Mouse (Mus musculus): Measurements from ENCODE around the gene 2310061N02Rik. TPM values are rescaled to one million over a fixed set of nuclear protein-coding genes. Genes with fewer than 3 reads are reported as not detected.
"Not testable (repeated sequence)": the region's sequence is repeated elsewhere in the genome, so short reads cannot be mapped to it uniquely, and the experiment has no call there.

The 2310061N02Rik gene
- total RNA-seq (2014; fragmentation: Nextera tagmentation) (not detected in 2 replicates), total RNA-seq (2017) (not detected in 2 replicates)

- peak; percentile 42 for ATAC-seq (replicated peaks; ENCODE audit: poor library complexity, severe bottlenecking)
These were observed at the start of gene 2310061N02Rik for GRCm38 (mm10) chr16:88707496-88708012. 2310061N02Rik (minus strand) TSS chr16:88707962.

- not testable (repeated sequence) for ATAC-seq (replicated peaks; ENCODE audit: poor library complexity, severe bottlenecking)
These were observed 43.8 kb upstream of the 2310061N02Rik start, which contains the start of gene Krtap13 for GRCm38 (mm10) chr16:88751535-88751934. Krtap13 (minus strand) TSS chr16:88751635.

- ATAC-seq (replicated peaks; ENCODE audit: poor library complexity, severe bottlenecking) = no peak
These were observed 40.2 kb upstream of the 2310061N02Rik start for GRCm38 (mm10) chr16:88747943-88748342.

GRCm38 (mm10) chr16:88744750-88745340 is 37.1 kb upstream of the 2310061N02Rik start:
- ATAC-seq (replicated peaks; ENCODE audit: poor library complexity, severe bottlenecking) = no peak

- no peak for ATAC-seq (replicated peaks; ENCODE audit: poor library complexity, severe bottlenecking)
These were observed 27.6 kb upstream of the 2310061N02Rik start for GRCm38 (mm10) chr16:88735391-88735790.

- no peak for ATAC-seq (replicated peaks; ENCODE audit: poor library complexity, severe bottlenecking)
These were observed 21.1 kb upstream of the 2310061N02Rik start, which contains the start of gene Krtap13-1 for GRCm38 (mm10) chr16:88728812-88729275. Krtap13-1 (plus strand) TSS chr16:88728862.

GRCm38 (mm10) chr16:88720031-88720430 is 12.3 kb upstream of the 2310061N02Rik start:
- ATAC-seq (replicated peaks; ENCODE audit: poor library complexity, severe bottlenecking) = no peak

GRCm38 (mm10) chr16:88716549-88716948 is 8.8 kb upstream of the 2310061N02Rik start:
- ATAC-seq (replicated peaks; ENCODE audit: poor library complexity, severe bottlenecking) = no peak

- no peak for ATAC-seq (replicated peaks; ENCODE audit: poor library complexity, severe bottlenecking)
These were observed 3.5 kb upstream of the 2310061N02Rik start for GRCm38 (mm10) chr16:88711245-88711644.

GRCm38 (mm10) chr16:88710757-88711156 is 3.0 kb upstream of the 2310061N02Rik start:
- ATAC-seq (replicated peaks; ENCODE audit: poor library complexity, severe bottlenecking) = peak; percentile 55

- ATAC-seq (replicated peaks; ENCODE audit: poor library complexity, severe bottlenecking) = peak; percentile 71
These were observed 6.5 kb downstream of the 2310061N02Rik start for GRCm38 (mm10) chr16:88701072-88701864.

GRCm38 (mm10) chr16:88696256-88696655 is 11.5 kb downstream of the 2310061N02Rik start:
- no peak for ATAC-seq (replicated peaks; ENCODE audit: poor library complexity, severe bottlenecking)

- ATAC-seq (replicated peaks; ENCODE audit: poor library complexity, severe bottlenecking) = no peak
These were observed 26.5 kb downstream of the 2310061N02Rik start for GRCm38 (mm10) chr16:88681282-88681681.

- no peak for ATAC-seq (replicated peaks; ENCODE audit: poor library complexity, severe bottlenecking)
These were observed 28.7 kb downstream of the 2310061N02Rik start for GRCm38 (mm10) chr16:88679099-88679498.

- ATAC-seq (replicated peaks; ENCODE audit: poor library complexity, severe bottlenecking) = no peak
These were observed 36.2 kb downstream of the 2310061N02Rik start, which contains the start of gene Krtap27-1 for GRCm38 (mm10) chr16:88671571-88671970. Krtap27-1 (minus strand) TSS chr16:88671671.

- ATAC-seq (replicated peaks; ENCODE audit: poor library complexity, severe bottlenecking) = no peak
These were observed 50.3 kb downstream of the 2310061N02Rik start for GRCm38 (mm10) chr16:88657426-88657825.

Other genes with a start within 250 kb of the 2310061N02Rik start
- not detected in 2 replicates for gene Cldn17, start 201.0 kb downstream of the 2310061N02Rik start, total RNA-seq (2014; fragmentation: Nextera tagmentation)
- not detected in 2 replicates for gene Cldn17, start 201.0 kb downstream of the 2310061N02Rik start, total RNA-seq (2017)
- gene Cldn8, start 144.8 kb downstream of the 2310061N02Rik start, total RNA-seq (2014; fragmentation: Nextera tagmentation) = not detected in 2 replicates
- not detected in 2 replicates for gene Cldn8, start 144.8 kb downstream of the 2310061N02Rik start, total RNA-seq (2017)
- not detected in 2 replicates for gene Krtap24-1, start 95.7 kb downstream of the 2310061N02Rik start, total RNA-seq (2014; fragmentation: Nextera tagmentation)
- not detected in 2 replicates for gene Krtap24-1, start 95.7 kb downstream of the 2310061N02Rik start, total RNA-seq (2017)
- gene 2310079G19Rik, start 80.3 kb downstream of the 2310061N02Rik start, total RNA-seq (2014; fragmentation: Nextera tagmentation) = not detected in 2 replicates
- gene 2310079G19Rik, start 80.3 kb downstream of the 2310061N02Rik start, total RNA-seq (2017) = not detected in 2 replicates
- gene Krtap26-1, start 60.2 kb downstream of the 2310061N02Rik start, total RNA-seq (2014; fragmentation: Nextera tagmentation) = not detected in 2 replicates
- gene Krtap26-1, start 60.2 kb downstream of the 2310061N02Rik start, total RNA-seq (2017) = not detected in 2 replicates
- not detected in 2 replicates for gene Krtap27-1, start 36.3 kb downstream of the 2310061N02Rik start, total RNA-seq (2014; fragmentation: Nextera tagmentation)
- gene Krtap27-1, start 36.3 kb downstream of the 2310061N02Rik start, total RNA-seq (2017) = not detected in 2 replicates
- gene Krtap13-1, start 20.9 kb upstream of the 2310061N02Rik start, total RNA-seq (2014; fragmentation: Nextera tagmentation) = not detected in 2 replicates
- not detected in 2 replicates for gene Krtap13-1, start 20.9 kb upstream of the 2310061N02Rik start, total RNA-seq (2017)
- not detected in 2 replicates for gene Krtap13, start 43.7 kb upstream of the 2310061N02Rik start, total RNA-seq (2014; fragmentation: Nextera tagmentation)
- gene Krtap13, start 43.7 kb upstream of the 2310061N02Rik start, total RNA-seq (2017) = not detected in 2 replicates
- gene 2310034C09Rik, start 50.9 kb upstream of the 2310061N02Rik start, total RNA-seq (2014; fragmentation: Nextera tagmentation) = not detected in 2 replicates
- gene 2310034C09Rik, start 50.9 kb upstream of the 2310061N02Rik start, total RNA-seq (2017) = not detected in 2 replicates
- not detected in 2 replicates for gene 2310057N15Rik, start 66.2 kb upstream of the 2310061N02Rik start, total RNA-seq (2014; fragmentation: Nextera tagmentation)
- gene 2310057N15Rik, start 66.2 kb upstream of the 2310061N02Rik start, total RNA-seq (2017) = not detected in 2 replicates
- gene Gm5965, start 69.9 kb upstream of the 2310061N02Rik start, total RNA-seq (2014; fragmentation: Nextera tagmentation) = not detected in 2 replicates
- gene Gm5965, start 69.9 kb upstream of the 2310061N02Rik start, total RNA-seq (2017) = not detected in 2 replicates
- gene Gm20741, start 104.3 kb upstream of the 2310061N02Rik start, total RNA-seq (2014; fragmentation: Nextera tagmentation) = not detected in 2 replicates
- gene Gm20741, start 104.3 kb upstream of the 2310061N02Rik start, total RNA-seq (2017) = not detected in 2 replicates
- not detected in 2 replicates for gene Krtap15, start 112.3 kb upstream of the 2310061N02Rik start, total RNA-seq (2014; fragmentation: Nextera tagmentation)
- not detected in 2 replicates for gene Krtap15, start 112.3 kb upstream of the 2310061N02Rik start, total RNA-seq (2017)
- not detected in 2 replicates for gene Krtap14, start 118.2 kb upstream of the 2310061N02Rik start, total RNA-seq (2014; fragmentation: Nextera tagmentation)
- gene Krtap14, start 118.2 kb upstream of the 2310061N02Rik start, total RNA-seq (2017) = not detected in 2 replicates
- gene Krtap19-1, start 161.4 kb upstream of the 2310061N02Rik start, total RNA-seq (2014; fragmentation: Nextera tagmentation) = not detected in 2 replicates
- gene Krtap19-1, start 161.4 kb upstream of the 2310061N02Rik start, total RNA-seq (2017) = not detected in 2 replicates
- not detected in 2 replicates for gene Krtap19-2, start 166.3 kb upstream of the 2310061N02Rik start, total RNA-seq (2014; fragmentation: Nextera tagmentation)
- not detected in 2 replicates for gene Krtap19-2, start 166.3 kb upstream of the 2310061N02Rik start, total RNA-seq (2017)
- not detected in 2 replicates for gene Krtap19-3, start 170.1 kb upstream of the 2310061N02Rik start, total RNA-seq (2014; fragmentation: Nextera tagmentation)
- gene Krtap19-3, start 170.1 kb upstream of the 2310061N02Rik start, total RNA-seq (2017) = not detected in 2 replicates
- not detected in 2 replicates for gene Krtap19-4, start 177.1 kb upstream of the 2310061N02Rik start, total RNA-seq (2014; fragmentation: Nextera tagmentation)
- gene Krtap19-4, start 177.1 kb upstream of the 2310061N02Rik start, total RNA-seq (2017) = not detected in 2 replicates
- gene Krtap19-5, start 188.5 kb upstream of the 2310061N02Rik start, total RNA-seq (2014; fragmentation: Nextera tagmentation) = not detected in 2 replicates
- not detected in 2 replicates for gene Krtap19-5, start 188.5 kb upstream of the 2310061N02Rik start, total RNA-seq (2017)
- not detected in 2 replicates for gene Krtap19-9b, start 224.3 kb upstream of the 2310061N02Rik start, total RNA-seq (2014; fragmentation: Nextera tagmentation)
- gene Krtap19-9b, start 224.3 kb upstream of the 2310061N02Rik start, total RNA-seq (2017) = not detected in 2 replicates